Mouse (Mus musculus): ENCODE results near the gene Abca12. TPM values are rescaled to one million over a fixed set of nuclear protein-coding genes. Genes with fewer than 3 reads are reported as not detected.
A peak's percentile ranks its signal among the peaks of the same experiment; 100 is the strongest.

Abca12 gene
- total RNA-seq, 2 experiments from 2014 or later, result 1.6 to 2.0 TPM

- intact Hi-C loops (cut with DNase I), result no loop called here
Measured at GRCm38 (mm10) chr1:71338548-71339340, 76.0 kb downstream of the Abca12 start.

DNA sequence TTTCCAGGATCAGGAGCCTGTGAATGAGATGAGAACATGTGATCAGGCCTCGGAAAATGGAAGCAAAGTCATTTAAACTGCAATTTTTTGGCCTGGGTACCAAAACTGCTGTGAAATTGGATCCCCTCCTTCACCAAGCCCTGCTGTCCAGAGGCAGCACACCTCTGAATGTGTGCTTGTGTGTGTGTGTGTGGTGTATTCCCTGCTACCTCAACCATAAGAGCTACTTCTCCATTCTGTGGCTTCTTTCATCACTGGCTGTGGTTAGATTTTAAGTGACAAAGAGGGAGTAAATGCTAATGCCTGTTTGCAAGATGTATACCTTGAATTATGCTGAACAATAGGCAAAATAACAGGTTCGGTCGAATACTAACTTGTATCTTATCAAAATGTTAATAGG is 84.4 kb downstream of the Abca12 start:
- no peak for DNase-seq
- intact Hi-C loops (cut with DNase I), result no loop called here

More at GRCm38 (mm10) chr1:71338548-71339340, 76.0 kb downstream of the Abca12 start:
- peak in 1 of 2 experiments; percentile 6 for DNase-seq

DNA sequence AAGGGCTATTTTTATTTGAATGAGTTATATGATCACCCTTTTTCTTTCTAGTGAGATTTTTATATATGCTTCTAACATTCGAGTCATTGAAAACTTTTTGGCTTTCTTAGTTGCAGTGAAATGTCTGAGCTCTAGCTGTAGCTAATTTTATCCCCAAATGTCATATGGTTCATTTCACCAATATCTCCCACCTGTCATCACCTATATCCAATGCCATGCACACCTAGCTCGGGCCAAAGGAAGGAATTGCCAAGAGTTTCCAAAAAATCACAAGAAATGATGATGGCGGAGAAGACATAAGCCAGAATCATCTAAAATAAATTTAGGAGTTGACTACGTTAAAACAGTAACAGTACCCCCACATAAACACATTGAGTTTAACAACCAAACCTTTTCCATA is 102.5 kb downstream of the Abca12 start:
- peak; percentile 25 to 46 for DNase-seq
- intact Hi-C loops (cut with DNase I), result no loop called here

GRCm38 (mm10) chr1:71310614-71311013 is 104.1 kb downstream of the Abca12 start:
- intact Hi-C loops (cut with DNase I), result no loop called here
- DNase-seq, result no peak

- DNase-seq, result peak; percentile 39 to 54
Measured at GRCm38 (mm10) chr1:71307362-71307761, 107.3 kb downstream of the Abca12 start.

DNA sequence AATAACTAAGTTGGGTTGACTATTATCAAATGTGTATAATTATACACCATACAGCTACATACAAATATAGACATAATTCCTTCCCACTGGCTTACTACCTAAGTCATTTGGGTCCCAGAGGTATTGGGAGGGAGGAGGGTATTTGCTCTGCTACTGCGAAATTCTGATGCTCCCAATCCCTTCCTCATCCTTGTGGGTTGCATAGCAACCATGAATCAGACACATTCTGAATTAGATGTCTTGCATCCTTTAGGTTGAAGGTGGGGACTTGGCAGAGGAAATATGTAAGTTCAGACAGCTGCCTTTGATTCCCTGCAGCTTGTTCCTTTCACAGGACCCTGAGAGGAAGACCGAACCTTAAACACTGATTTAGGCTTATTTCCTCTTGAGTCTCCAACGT is 108.5 kb downstream of the Abca12 start:
- peak in 1 of 2 experiments; percentile 5 for DNase-seq
- intact Hi-C loops (cut with DNase I), result no loop called here

More at GRCm38 (mm10) chr1:71307362-71307761, 107.3 kb downstream of the Abca12 start:
- intact Hi-C loops (cut with DNase I), result no loop called here

- intact Hi-C loops (cut with DNase I), result no loop called here
- DNase-seq, result no peak
Measured at GRCm38 (mm10) chr1:71304588-71304987, 110.1 kb downstream of the Abca12 start.

DNA sequence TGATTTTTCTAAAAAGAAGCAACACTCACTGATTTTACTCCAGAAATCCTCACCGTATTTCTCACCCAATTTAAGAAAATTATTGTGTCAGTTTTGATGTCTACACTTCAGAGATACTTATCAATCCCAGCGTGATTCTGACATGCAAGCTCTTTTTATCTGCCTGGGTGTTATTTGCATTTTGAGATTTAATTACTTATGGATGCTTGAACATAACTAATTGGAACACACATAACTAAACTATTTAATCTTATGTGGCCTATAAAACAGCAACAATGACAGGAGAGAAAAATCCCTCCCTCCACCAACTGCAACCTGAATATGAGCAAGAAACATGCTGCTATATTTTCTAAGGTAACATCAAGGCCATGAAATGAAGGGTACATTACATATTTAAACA is 117.7 kb downstream of the Abca12 start:
- DNase-seq, result no peak
- intact Hi-C loops (cut with DNase I), result no loop called here

- intact Hi-C loops (cut with DNase I), result no loop called here
- no peak for DNase-seq
Measured at GRCm38 (mm10) chr1:71296585-71296984, 118.1 kb downstream of the Abca12 start.

DNA sequence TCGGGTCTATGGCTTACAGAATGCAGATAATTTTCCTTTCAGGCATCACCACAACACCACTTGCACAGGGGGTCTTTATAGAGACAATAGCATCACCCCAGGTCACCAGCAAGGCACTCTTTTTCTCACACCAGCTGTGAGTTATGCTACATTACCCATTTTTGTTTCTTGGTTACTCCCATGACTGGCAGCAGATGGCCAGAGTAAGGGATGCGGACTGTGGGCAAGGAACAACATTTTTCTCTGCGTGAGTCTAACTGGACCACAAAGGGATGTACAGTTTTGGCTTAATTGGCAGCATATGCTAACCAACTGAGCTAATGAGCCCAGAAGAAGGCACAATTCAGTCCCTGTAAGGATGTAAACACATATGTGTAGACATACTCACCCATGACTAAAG is 122.8 kb downstream of the Abca12 start:
- intact Hi-C loops (cut with DNase I), result no loop called here
- no peak for DNase-seq

- intact Hi-C loops (cut with DNase I), result loop anchor here (1.0 to 5.0 kb wide), 3 partner anchors 217 to 848 kb away; no protein-coding TSS in a partner anchor
- DNase-seq, result peak; percentile 70 to 82
Measured at GRCm38 (mm10) chr1:71289511-71289910, 125.2 kb downstream of the Abca12 start.

GRCm38 (mm10) chr1:71276940-71277339 is 137.8 kb downstream of the Abca12 start:
- DNase-seq, result peak; percentile 40 to 53
- intact Hi-C loops (cut with DNase I), result no loop called here

DNA sequence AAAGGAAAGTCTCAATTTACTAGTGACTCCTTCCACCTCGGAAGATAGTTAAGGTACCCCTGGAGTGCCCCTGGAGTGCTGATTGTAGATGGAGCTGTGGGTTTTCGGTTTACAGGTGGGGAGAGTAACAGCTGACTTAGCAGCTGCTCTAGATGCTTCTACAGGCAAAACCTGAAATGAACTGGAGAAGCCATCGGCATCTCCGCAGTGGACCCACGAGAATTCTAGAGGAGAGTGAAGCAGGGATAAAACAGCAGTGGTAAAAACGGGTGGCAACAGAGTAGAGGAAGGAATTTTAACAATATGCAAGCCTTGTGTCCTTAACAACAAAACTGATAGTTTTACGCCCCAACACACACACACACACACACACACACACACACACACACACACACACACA is 142.2 kb downstream of the Abca12 start:
- no peak for DNase-seq
- intact Hi-C loops (cut with DNase I), result no loop called here

- intact Hi-C loops (cut with DNase I), result no loop called here
- no peak for DNase-seq
Measured at GRCm38 (mm10) chr1:71272077-71272476, 142.6 kb downstream of the Abca12 start.

GRCm38 (mm10) chr1:71270083-71270482 is 144.6 kb downstream of the Abca12 start:
- no peak for DNase-seq
- intact Hi-C loops (cut with DNase I), result no loop called here

DNA sequence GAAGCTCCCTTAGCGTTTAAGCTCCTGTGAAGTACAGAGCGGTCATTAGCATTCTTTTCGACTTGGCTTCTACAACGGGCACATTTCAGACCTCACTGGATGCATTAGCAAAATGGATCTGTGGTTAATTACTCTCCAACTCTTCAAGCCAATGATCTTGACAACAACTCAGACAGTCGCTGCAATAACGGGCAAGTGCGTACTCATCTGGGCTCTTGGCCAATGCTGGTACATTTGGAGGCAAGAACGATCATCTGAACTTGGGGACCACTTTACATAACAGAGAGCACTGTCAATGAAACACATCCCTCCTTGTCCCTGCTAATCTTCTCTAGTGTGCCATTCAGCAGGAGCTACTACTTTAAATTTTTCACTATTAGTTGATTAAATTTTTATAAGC is 148.1 kb downstream of the Abca12 start:
- intact Hi-C loops (cut with DNase I), result no loop called here

DNA sequence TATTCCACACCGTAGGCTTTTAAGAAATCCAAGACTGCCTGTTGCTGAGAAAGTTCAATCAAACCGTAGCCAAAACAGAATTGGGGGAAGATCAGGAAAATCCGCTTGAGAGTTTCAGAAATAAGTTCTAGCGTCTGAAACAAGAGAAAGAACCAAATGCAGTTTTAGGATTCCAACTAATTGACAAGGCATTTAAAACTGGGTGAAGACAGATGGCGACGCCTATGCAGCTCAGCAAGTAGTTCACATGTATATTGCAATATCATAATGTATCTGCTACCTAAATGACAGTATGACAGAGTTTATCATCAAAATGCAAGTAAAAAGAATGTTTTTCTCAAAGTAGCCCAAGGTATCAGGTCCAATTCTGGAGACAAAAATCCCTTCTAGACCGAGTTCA is 151.2 kb downstream of the Abca12 start:
- intact Hi-C loops (cut with DNase I), result no loop called here
- no peak for DNase-seq

More for the DNA sequence above, 148.1 kb downstream of the Abca12 start:
- DNase-seq, result no peak

DNA sequence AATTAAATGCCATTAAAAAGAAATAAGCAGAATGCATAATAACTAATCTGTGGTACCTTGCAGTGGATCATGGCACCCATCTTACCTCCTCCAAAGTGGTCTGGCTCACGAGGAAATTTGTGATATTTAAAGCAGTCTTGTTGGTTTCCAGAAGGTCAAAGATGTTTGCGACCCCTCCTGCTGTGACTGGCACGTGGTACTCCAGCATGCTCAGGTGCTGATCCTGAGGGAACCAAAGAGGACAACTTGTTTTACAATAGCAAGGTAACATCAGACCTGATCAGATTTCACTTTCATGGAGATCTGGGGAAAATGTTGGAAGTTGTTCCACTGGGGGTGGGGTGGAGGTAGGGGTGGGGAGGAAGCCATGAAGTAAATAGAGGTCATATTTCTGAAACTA is 170.1 kb downstream of the Abca12 start:
- intact Hi-C loops (cut with DNase I), result no loop called here
- DNase-seq, result no peak

DNA sequence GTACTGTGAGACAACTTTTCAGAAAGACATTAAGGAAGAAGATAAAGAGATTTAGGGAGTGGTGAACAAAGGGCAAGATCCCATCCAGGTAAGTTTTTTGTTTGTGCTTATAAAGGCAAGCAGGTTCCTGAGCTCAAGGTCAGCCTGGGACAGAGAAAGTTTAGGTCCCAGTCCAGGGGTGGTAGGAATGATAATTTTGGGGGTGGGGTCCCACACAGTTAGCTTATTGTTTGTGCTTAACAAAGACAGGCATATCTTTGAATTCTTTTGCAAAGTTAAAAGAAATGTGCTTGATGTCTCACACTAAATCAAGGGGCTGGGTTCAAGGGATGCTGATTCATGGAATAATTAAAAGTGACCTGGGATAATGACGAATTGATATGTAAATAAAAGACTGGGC is 173.3 kb downstream of the Abca12 start:
- DNase-seq, result no peak
- intact Hi-C loops (cut with DNase I), result no loop called here

DNA sequence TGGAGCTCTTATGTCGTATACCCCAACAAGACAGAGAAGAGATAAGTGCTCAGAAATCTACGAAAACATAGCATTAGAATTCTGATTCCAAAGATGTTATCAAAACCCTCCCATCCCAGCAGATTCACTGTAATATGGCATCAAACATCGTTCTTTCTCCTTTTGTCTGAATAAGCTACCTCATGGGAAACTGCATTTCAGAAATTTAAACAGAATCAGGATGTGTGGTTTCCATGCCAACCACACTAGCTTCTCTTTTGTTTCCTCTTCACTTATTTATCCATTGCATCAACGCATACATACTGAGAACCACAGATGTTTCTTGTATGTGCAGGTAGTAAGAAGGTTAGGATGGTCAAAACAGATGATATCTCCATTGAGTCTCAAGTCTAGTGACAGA is 175.1 kb downstream of the Abca12 start:
- intact Hi-C loops (cut with DNase I), result no loop called here
- DNase-seq, result no peak

DNA sequence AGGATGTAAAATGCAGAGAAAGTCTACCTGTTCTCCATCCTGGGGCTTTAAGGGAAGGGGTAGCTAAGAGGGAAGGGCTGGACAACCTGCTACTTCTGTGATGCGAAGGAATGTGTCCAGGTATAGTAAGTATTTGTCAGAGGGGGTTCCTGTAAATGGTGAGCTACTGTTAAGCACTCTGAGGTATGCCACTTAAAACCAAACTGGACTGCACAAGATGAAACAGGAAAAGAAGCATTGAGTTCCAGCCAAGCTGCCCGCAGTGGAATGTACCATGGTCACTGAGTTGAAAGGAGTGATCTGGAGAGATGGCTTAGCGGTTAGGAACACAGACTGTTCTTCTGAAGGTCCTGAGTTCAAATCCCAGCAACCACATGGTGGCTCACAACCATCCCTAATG is 179.4 kb downstream of the Abca12 start:
- intact Hi-C loops (cut with DNase I), result no loop called here
- DNase-seq, result no peak

DNA sequence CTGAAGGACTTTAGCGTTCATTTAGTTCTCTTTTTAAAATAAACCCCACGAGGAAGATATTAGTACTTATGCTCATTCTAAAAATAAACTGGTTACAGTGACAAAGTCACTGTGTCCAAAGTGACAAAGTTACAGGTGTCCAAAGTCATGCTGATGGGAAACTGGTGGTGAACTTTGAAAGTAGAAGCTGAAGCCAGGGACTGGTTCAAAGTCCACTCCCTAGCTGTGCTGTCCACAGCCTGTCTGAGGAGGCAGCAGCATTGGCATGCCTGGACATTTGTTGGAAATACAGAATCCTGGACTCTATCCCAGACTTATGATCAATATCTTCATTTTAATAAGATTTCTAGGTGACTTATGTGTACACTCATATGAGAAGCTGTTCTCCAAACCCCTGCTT is 183.5 kb downstream of the Abca12 start:
- no peak for DNase-seq
- intact Hi-C loops (cut with DNase I), result no loop called here

DNA sequence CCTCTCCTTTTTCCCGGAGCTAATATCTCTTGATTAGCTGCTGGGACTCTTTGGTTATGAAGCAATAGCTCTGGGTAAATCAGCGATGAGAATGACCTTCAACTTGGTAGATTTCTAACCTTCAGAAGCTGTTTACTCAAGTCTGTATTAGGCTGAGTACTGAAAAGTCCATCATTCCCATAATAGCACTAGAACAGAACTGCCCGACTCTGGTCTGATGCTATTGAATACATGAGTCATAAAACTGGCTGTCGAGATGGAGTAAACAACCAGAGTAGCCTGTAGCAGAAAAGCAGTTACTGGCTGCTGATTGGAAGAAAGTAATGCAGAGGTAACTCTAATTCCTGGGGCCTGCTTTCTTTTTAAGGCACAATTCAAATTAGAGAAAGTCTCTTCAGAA is 211.1 kb downstream of the Abca12 start:
- no peak for DNase-seq
- intact Hi-C loops (cut with DNase I), result no loop called here

Data from heart, postnatal 10 days (tissue).